Mouse (Mus musculus) urinary bladder, postnatal 14 days (tissue): ENCODE data around the gene E2f2.
A peak's percentile ranks its signal among the peaks of the same experiment; 100 is the strongest.

ENCODE experiments used
- DNase-seq: peaks from one replicate; pipeline ENCODE4 v3.0.0; 2021; ENCODE audit warnings: low spot score

The E2f2 gene

GRCm38 (mm10) chr4:136144927-136145292 is 27.3 kb upstream of the E2f2 start:
- no peak for DNase-seq

DNA sequence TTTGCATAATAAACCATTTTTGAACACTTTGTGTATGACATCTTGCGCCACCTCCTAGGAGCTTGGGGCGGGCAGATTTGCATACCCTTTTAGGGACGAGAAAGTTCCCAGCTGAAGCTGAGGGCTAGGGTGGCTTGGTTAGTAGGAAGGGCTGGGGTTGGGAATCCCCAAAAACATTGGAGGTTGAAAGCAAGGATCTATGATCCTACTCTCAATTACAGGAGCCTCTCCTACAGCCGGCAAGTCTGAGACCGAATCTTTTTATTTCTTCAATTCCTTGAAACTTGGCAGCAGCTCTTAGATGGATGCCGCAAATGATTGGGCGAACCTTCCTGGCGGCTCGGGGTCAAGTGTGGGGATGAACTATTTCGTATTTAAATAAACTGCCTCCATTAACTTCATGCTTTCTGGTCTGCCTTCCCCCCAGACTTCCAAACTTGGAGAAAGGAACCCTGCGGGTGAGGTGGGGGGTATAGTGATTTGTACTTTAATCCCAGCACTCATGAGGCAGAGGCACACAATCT is 26.8 kb upstream of the E2f2 start:
- DNase-seq = no peak

DNA sequence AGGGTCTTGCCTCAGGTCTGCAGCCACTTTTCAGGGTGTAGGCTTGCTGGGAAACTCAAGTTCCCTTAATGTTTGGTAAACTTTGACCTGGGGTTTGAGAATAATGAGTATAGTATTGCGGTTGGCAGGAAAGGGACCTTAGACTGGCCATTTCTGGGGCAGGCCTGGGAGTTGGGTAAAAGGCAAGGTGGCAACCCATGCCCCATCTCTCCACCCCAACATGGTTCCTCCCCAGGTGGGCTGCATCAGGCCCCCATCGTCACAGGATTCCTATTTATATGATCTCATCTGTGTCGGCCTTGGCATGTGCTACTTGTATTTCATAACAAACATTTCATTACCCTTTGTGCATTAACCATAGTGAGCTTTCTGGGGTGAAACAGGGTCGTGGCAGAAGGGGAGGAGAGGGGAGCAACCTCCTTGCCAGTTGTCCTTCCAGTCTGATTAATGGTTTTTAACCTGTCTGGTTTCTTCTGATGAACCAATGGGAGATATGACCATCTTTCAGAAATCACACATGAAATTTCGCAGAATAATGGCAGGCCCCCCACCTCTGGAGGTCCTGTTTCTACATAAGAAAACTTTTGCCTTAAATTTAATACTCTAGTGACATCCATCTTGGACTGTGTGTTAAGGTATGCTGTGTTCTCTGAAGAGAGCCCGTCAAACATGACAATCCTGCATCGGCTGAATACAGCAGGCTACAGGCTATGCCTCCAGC is 26.0 kb upstream of the E2f2 start:
- peak; percentile 30 for DNase-seq

DNA sequence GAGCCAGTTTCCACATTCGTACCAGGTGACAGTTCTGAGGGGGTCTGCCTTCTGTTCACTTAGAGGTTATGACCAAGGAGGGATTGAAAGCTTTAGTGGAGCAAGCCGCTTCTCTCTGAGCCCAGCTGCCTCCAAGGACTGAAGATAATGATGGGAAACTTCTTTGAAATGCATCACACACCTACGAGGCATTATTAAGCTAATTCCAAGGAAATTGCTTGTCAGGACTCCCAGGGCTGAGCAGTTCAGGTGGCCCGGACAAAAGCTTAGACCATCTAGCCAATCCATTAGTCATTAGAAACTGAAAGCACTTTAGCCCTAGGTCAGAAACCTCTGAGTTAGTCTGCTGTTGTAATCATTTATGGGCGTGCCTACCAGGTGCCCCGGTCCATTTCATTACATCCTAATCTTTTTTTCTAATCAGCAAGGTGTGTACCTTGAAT is 25.5 kb upstream of the E2f2 start:
- DNase-seq = peak; percentile 37

DNA sequence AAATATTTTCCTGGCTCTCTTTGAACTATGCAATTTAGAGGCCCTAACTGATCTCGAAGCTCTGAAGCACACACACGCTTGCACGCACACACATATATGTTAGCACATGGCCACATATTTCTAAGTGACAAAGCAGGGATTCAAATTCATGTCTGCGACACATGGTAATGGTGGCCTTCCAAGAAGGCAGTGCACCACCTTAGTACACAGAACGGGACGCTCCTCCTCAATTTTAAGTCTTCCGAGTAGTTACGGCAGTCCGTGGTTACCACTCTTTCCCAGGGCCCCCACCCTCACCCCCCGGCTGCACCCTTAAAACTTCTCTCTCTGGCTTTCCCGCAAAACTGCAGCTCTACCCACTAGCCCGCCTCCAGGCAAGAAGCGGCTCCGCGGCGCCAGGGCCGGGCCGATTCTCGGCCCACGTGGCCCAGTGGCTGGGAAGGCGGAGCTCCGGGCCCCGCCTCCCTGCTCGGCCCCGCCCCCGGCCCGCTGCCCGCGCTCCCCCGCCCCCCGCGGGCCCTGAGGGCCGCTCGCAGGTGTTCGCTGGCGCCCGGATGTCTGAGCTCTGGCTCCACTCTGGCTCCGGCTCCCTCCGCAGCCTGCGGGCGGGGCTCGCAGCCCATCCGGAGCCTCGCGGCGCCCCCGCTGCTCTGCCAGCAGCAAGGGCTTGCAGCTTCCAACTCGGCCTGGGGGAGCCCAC is 24.6 kb upstream of the E2f2 start:
- peak; percentile 87 for DNase-seq

GRCm38 (mm10) chr4:136148342-136149044 is 23.7 kb upstream of the E2f2 start:
- DNase-seq = peak; percentile 68

GRCm38 (mm10) chr4:136149045-136149379 is 23.2 kb upstream of the E2f2 start:
- no peak for DNase-seq

- DNase-seq = peak; percentile 62
Measured at GRCm38 (mm10) chr4:136149734-136150133, 22.5 kb upstream of the E2f2 start.

GRCm38 (mm10) chr4:136150596-136150995 is 21.6 kb upstream of the E2f2 start:
- no peak for DNase-seq

- DNase-seq = no peak
Measured at GRCm38 (mm10) chr4:136152821-136153220, 19.4 kb upstream of the E2f2 start.

DNA sequence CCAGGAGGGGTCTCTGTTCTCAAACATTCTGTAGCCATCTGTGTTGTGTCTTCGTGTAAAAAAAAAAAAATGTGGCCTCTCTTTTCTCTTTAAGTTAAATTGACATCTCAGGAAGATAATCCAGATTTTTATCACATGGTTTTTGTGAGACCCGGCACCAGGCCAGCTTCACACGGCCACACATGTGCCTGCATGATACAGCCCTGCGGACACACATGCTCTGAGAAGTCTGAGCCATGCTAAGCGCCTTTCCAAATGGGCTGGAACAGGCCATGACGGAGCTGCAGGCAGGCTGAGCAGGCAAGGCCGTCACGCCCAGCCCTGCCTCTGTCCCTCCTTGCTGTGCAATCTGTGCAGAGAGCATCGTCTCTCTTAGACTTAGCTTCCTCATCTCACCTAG is 17.7 kb upstream of the E2f2 start:
- no peak for DNase-seq

- DNase-seq = no peak
Measured at GRCm38 (mm10) chr4:136158498-136158897, 13.7 kb upstream of the E2f2 start.

- DNase-seq = peak; percentile 74
Measured at GRCm38 (mm10) chr4:136159802-136160397, 12.3 kb upstream of the E2f2 start.

DNA sequence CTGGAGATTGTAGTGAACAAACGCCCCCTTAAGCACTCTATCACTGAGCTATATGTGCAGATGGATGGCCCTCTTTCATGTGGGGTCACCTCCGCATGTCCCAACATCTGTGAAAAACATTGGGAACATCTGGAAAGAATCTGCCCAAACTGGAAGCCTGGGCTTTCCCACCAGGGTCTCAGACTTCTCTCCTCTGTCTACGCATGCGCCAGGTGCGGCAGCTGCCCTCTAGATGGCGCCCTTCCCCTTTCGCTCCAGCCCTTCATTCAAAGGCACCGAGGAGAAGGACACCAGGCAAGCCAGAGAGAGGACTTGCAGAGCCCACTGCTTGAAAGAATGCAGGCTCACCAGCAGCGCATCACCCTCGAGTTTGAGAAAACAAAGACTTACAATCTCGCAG is 8.7 kb upstream of the E2f2 start:
- peak; percentile 86 for DNase-seq

DNA sequence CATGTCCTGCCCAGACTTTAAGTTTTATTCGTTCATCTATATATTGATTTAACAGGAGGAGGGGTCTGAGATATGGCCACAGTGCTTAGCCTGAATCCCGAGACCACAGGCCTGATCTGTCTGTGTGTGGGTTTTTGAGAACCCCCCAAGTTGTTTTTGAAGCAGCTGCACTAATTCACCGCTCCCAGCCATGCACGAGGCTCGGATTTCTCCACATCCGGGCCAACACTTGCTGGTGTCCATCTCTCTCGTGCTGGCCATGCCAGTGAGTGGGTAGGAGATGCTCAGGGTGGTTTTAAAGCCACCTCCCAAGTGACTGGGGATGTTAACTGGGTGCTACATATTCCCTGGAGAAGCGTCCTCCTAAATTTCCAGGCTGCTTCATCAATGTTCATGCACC is 7.2 kb upstream of the E2f2 start:
- no peak for DNase-seq

GRCm38 (mm10) chr4:136167701-136168100 is 4.5 kb upstream of the E2f2 start:
- DNase-seq = no peak

- DNase-seq = no peak
Measured at GRCm38 (mm10) chr4:136170401-136170800, 1.8 kb upstream of the E2f2 start.

- DNase-seq = no peak
Measured at GRCm38 (mm10) chr4:136171455-136171854, 739 bp upstream of the E2f2 start.

- peak; percentile 64 for DNase-seq
Measured at GRCm38 (mm10) chr4:136172542-136173209, 482 bp downstream of the E2f2 start.

- no peak for DNase-seq
Measured at GRCm38 (mm10) chr4:136173210-136173715, 1.1 kb downstream of the E2f2 start.
